Mouse (Mus musculus) bone marrow macrophage, adult 2 months (primary cell): ENCODE measurements around the gene Eipr1.

ENCODE experiments used
- CTCF ChIP-seq: IDR thresholded peaks from 2 replicates; pipeline ENCODE4 v1.5.1; 2012; ENCODE audit warnings: low read depth, mild to moderate bottlenecking, low read length, moderate library complexity
- POLR2A ChIP-seq: IDR thresholded peaks from 2 replicates; pipeline ENCODE4 v1.6.1; 2012; ENCODE audit warnings: mild to moderate bottlenecking, low read depth, low read length, borderline replicate concordance

- TF ChIP-seq CTCF (no peak), POLR2A (no peak)
These were observed 151.5 kb downstream of the Eipr1 start for GRCm38 (mm10) chr12:28903082-28903481.
